Mouse (Mus musculus) skeletal muscle tissue, postnatal 0 days (tissue): ENCODE results near the gene Zcchc3. TPM values are rescaled to one million over a fixed set of nuclear protein-coding genes. Genes with fewer than 3 reads are reported as not detected.

Experiments used
- polyA plus RNA-seq: library from polyadenylated mRNA; unstranded; fragments of >200 nt; fragmentation: Nextera tagmentation; extraction: Ambion mirVana; gene quantifications from 2 replicates; pipeline ENCODE4 v1.2.1, GENCODE M21; 2015

The Zcchc3 gene
- 15.2 and 16.1 TPM in 2 replicates for polyA plus RNA-seq

GRCm38 (mm10) chr2:152414591-152415165 is at the start of gene Zcchc3:
Gene Zcchc3 (minus strand): TSS chr2:152415027.

GRCm38 (mm10) chr2:152415287-152415686 is 460 bp upstream of the Zcchc3 start, which contains the start of gene 6820408C15Rik:
Gene 6820408C15Rik (plus strand): TSS chr2:152415587.

GRCm38 (mm10) chr2:152397680-152398435 is 17.0 kb downstream of the Zcchc3 start, which contains the start of gene Sox12:
Gene Sox12 (minus strand): TSS chr2:152398063.

GRCm38 (mm10) chr2:152376345-152376741 is 38.5 kb downstream of the Zcchc3 start, which contains the start of gene Nrsn2:
Gene Nrsn2 (minus strand): TSS chr2:152376638.

Other genes with a start within 250 kb of the Zcchc3 start
- 59.0 and 60.8 TPM in 2 replicates for gene Csnk2a1, start 188.2 kb downstream of the Zcchc3 start, polyA plus RNA-seq
- 24.3 and 28.0 TPM in 2 replicates for gene Tbc1d20, start 121.2 kb downstream of the Zcchc3 start, polyA plus RNA-seq
- 40.7 and 46.3 TPM in 2 replicates for gene Rbck1, start 82.4 kb downstream of the Zcchc3 start, polyA plus RNA-seq
- 0.74 and 2.0 TPM in 2 replicates for gene Trib3, start 71.0 kb downstream of the Zcchc3 start, polyA plus RNA-seq
- 0.13 TPM in 1 of 2 replicates, not detected in the other for gene Nrsn2, start 38.4 kb downstream of the Zcchc3 start, polyA plus RNA-seq
- gene Sox12, start 17.0 kb downstream of the Zcchc3 start, polyA plus RNA-seq: 2.7 and 2.8 TPM in 2 replicates
- 0.12 and 0.28 TPM in 2 replicates for gene 6820408C15Rik, start 560 bp upstream of the Zcchc3 start, polyA plus RNA-seq
- gene Defb23, start 49.6 kb upstream of the Zcchc3 start, polyA plus RNA-seq: not detected in 2 replicates
- gene Defb20, start 62.0 kb upstream of the Zcchc3 start, polyA plus RNA-seq: not detected in 2 replicates
- not detected in 2 replicates for gene Defb22, start 75.1 kb upstream of the Zcchc3 start, polyA plus RNA-seq
- not detected in 2 replicates for gene Defb26, start 96.7 kb upstream of the Zcchc3 start, polyA plus RNA-seq
- gene Defb28, start 103.2 kb upstream of the Zcchc3 start, polyA plus RNA-seq: not detected in 2 replicates
- gene Defb29, start 125.1 kb upstream of the Zcchc3 start, polyA plus RNA-seq: not detected in 2 replicates
- gene Gm17416, start 154.3 kb upstream of the Zcchc3 start, polyA plus RNA-seq: not detected in 2 replicates
- gene Defb21, start 157.7 kb upstream of the Zcchc3 start, polyA plus RNA-seq: not detected in 2 replicates
- not detected in 2 replicates for gene Defb19, start 165.3 kb upstream of the Zcchc3 start, polyA plus RNA-seq
- not detected in 2 replicates for gene Defb45, start 184.4 kb upstream of the Zcchc3 start, polyA plus RNA-seq
- gene Defb36, start 189.3 kb upstream of the Zcchc3 start, polyA plus RNA-seq: not detected in 2 replicates
- gene Defb25, start 208.0 kb upstream of the Zcchc3 start, polyA plus RNA-seq: 2.4 and 2.9 TPM in 2 replicates
- gene Rem1, start 211.9 kb upstream of the Zcchc3 start, polyA plus RNA-seq: 9.6 and 9.7 TPM in 2 replicates